Mouse (Mus musculus) midbrain, postnatal 0 days (tissue): ENCODE measurements around the gene Rerg. TPM values are rescaled to one million over a fixed set of nuclear protein-coding genes. Genes with fewer than 3 reads are reported as not detected.

Source experiments
- ATAC-seq: fragments of 200-750 bp; cut with Nextera tagmentation; 2 replicates; pipeline ENCODE4 v1.8.0; 2017; ENCODE audit warnings: moderate number of reproducible peaks, mild to moderate bottlenecking, moderate TSS enrichment, moderate library complexity; ENCODE audit not compliant: low FRiP score
- DNase-seq: peaks from one replicate; pipeline ENCODE4 v3.0.0-alpha.2; 2015; ENCODE audit warnings: low spot score
- H3K27ac ChIP-seq: fragments of 300-500 bp; sonication (generic); 2 replicates; pipeline ENCODE4 v1.5.1; 2014; ENCODE audit warnings: low read depth, mild to moderate bottlenecking, low read length, mixed read lengths
- H3K27me3 ChIP-seq: fragments of 300-500 bp; sonication (generic); 2 replicates; pipeline ENCODE4 v1.6.1; 2014; ENCODE audit warnings: low read length, control low read depth, mixed read lengths; ENCODE audit not compliant: insufficient read depth
- H3K36me3 ChIP-seq: fragments of 300-500 bp; sonication (generic); 2 replicates; pipeline ENCODE4 v1.6.1; 2014; ENCODE audit warnings: low read length, control low read depth, mixed read lengths; ENCODE audit not compliant: insufficient read depth
- H3K4me1 ChIP-seq: fragments of 300-500 bp; sonication (generic); 2 replicates; pipeline ENCODE4 v1.6.1; 2014; ENCODE audit warnings: mild to moderate bottlenecking, control low read depth, antibody characterized with exemption, low read length, mixed read lengths; ENCODE audit not compliant: insufficient read depth
- H3K4me2 ChIP-seq: fragments of 300-500 bp; sonication (generic); 2 replicates; pipeline ENCODE4 v1.6.1; 2014; ENCODE audit warnings: low read depth, mild to moderate bottlenecking, low read length, mixed read lengths; ENCODE audit not compliant: poor library complexity, severe bottlenecking
- H3K4me3 ChIP-seq: fragments of 300-500 bp; sonication (generic); 2 replicates; pipeline ENCODE4 v1.5.1; 2014; ENCODE audit warnings: low read depth, mild to moderate bottlenecking, low read length, moderate library complexity
- H3K9ac ChIP-seq: fragments of 300-500 bp; sonication (generic); replicated peaks from 2 replicates; pipeline ENCODE4 v1.6.1; 2014; ENCODE audit warnings: mild to moderate bottlenecking, low read length, moderate library complexity, mixed read lengths; ENCODE audit not compliant: poor library complexity, severe bottlenecking
- H3K9me3 ChIP-seq: fragments of 300-500 bp; sonication (generic); 2 replicates; pipeline ENCODE4 v1.6.1; 2016; ENCODE audit warnings: low read length, control low read depth
- CTCF ChIP-seq: IDR thresholded peaks from 2 replicates; pipeline ENCODE4 v1.5.1; 2016; ENCODE audit warnings: antibody characterized with exemption, mild to moderate bottlenecking
- WGBS: fragments of 180-500 bp; shearing (Covaris S2); extraction: QIAGEN DNeasy Blood & Tissue Kit; methylation state at CpG from one replicate; pipeline ENCODE4 v1.1.7; 2014; 5-methylcytosine and 5-hydroxymethylcytosine counted together
- polyA plus RNA-seq: library from polyadenylated mRNA; unstranded; fragments of >200 nt; fragmentation: Nextera tagmentation; extraction: Ambion mirVana; gene quantifications from 2 replicates; pipeline ENCODE4 v1.2.1, GENCODE M21; 2015
- total RNA-seq: library from RNA; depleted of rRNA; stranded (reverse); fragments of >200 nt; gene quantifications from 2 replicates; pipeline ENCODE4 v1.2.3, GENCODE M21; 2014

Gene Rerg
- total and polyA plus RNA-seq, 2 experiments from 2014 or later = 0.82 to 8.3 TPM

DNA sequence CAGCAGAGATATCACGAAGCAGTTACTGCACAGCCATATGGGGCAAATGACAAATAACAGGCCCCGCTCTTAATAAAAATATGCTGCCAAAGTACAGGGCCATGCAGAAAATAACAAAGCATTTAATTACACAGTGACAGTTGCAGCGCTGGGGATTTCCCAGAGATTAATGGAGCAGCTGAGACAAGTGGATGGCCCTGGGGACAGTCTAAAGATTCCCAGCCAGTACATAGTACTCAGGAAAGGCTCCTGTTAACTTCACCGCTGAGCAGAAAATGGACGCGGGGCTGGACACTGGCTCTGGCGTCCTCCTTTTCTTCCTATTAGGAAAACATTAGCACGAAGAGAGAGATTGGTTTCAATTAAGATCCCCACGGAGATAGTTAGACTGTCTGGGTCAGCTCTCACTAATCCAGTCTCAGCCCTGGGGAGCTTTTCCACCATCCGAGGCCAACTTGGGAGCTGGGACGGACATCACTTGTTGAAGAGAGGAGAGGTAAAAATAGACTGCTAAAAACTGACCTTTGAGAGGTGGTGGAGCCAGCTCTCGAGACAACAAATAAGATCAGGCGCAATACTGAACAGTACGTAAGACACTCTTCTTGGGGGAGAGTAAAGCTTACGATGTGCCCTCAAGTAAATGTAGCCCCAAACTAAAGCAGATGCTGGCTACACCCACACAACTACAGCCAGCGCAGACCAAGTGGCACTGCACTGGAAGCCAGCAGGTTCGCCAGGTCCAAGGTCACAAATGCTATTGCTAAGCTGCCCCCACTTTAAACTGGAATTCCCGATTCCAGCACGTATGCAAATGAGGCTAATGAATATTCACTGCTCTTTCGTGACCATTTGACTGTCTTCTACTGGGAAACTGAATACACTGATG lies 34.5 kb downstream of the Rerg start:
- Histone ChIP-seq H3K27ac (no peak overlapping the region), H3K9me3 (no peaks in the 10 kb centered on the region), H3K36me3 (no peaks in the 10 kb centered on the region), H3K4me3 (no peak overlapping the region), H3K4me2 (no peak overlapping the region), H3K9ac (0 out of 2 replicates have a peak overlapping the region, but pooled peaks have one; percentile 13), H3K27me3 (no peaks in the 10 kb centered on the region), H3K4me1 (peaks cover 3% of the 10 kb centered on the region)
- DNase-seq (peak; percentile 61), ATAC-seq (peak; percentile 38; the same call in 1 of the 2 replicates)
- WGBS = 35% methylated on average over 20 of the region's 20 CpGs
- TF ChIP-seq CTCF = no peak

- Histone ChIP-seq H3K9ac (no peak overlapping the region), H3K4me2 (no peak overlapping the region), H3K4me3 (no peak overlapping the region), H3K9me3 (no peaks in the 10 kb centered on the region), H3K27ac (no peak overlapping the region), H3K27me3 (no peaks in the 10 kb centered on the region), H3K36me3 (no peaks in the 10 kb centered on the region), H3K4me1 (peaks cover 3% of the 10 kb centered on the region)
- TF ChIP-seq CTCF = no peak
- DNase-seq (no peak), ATAC-seq (no peak)
- 89% methylated on average over 1 of the region's 1 CpGs for WGBS
Observed at GRCm38 (mm10) chr6:137131794-137132193, 38.5 kb downstream of the Rerg start.

DNA sequence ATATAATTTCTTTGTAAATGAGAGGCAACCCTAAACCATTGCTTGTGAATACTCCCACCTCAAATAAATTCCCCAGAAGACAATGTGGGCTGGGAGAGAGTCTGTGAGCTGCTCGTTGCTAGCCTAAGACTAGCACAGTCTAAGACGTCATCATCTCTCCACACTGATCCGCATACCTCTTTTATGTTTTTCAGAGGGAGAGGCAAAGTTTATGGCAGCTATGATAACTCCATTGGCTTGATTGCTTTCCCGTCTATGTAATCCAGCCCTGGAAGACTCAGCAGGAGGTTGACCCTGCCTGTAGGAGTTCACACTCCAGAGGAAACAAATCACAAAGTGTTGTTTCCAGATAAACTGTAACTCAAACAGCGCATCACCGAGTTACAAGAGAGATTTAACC lies 38.9 kb downstream of the Rerg start:
- Histone ChIP-seq H3K27ac (no peak overlapping the region), H3K9me3 (no peaks in the 10 kb centered on the region), H3K4me3 (no peak overlapping the region), H3K9ac (no peak overlapping the region), H3K4me2 (no peak overlapping the region), H3K36me3 (no peaks in the 10 kb centered on the region), H3K27me3 (no peaks in the 10 kb centered on the region), H3K4me1 (peaks cover 3% of the 10 kb centered on the region)
- ATAC-seq (no peak), DNase-seq (no peak)
- 60% methylated on average over 6 of the region's 6 CpGs for WGBS
- TF ChIP-seq CTCF = no peak

DNA sequence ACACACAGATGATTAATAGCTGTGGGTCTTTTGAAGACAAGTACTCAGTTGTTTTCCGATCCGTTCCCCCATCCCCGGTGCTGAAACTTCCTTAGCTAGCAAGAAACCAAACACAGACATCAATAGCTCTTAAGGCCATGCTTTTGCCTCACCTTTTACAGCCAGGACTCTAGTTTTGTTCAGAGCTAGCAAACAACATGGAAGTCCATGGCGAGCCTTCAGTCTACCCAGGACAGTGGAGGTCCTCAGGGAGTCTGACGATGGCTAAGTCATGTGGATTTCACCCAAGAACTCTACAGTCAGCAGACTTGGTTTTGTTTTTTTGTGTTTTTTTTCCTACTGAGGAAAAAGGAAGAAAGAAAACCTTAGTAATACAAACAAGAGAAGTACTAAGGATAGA lies 43.4 kb downstream of the Rerg start:
- 86% methylated on average over 5 of the region's 5 CpGs for WGBS
- Histone ChIP-seq H3K4me1 (no peaks in the 10 kb centered on the region), H3K9ac (no peak overlapping the region), H3K27ac (no peak overlapping the region), H3K27me3 (no peaks in the 10 kb centered on the region), H3K9me3 (no peaks in the 10 kb centered on the region), H3K4me2 (no peak overlapping the region), H3K36me3 (no peaks in the 10 kb centered on the region), H3K4me3 (no peak overlapping the region)
- ATAC-seq (no peak), DNase-seq (no peak)
- TF ChIP-seq CTCF = no peak

- Histone ChIP-seq H3K4me1 (no peaks in the 10 kb centered on the region), H3K4me2 (no peak overlapping the region), H3K27me3 (no peaks in the 10 kb centered on the region), H3K4me3 (no peak overlapping the region), H3K36me3 (no peaks in the 10 kb centered on the region), H3K9me3 (no peaks in the 10 kb centered on the region), H3K9ac (no peak overlapping the region), H3K27ac (no peak overlapping the region)
- peak; percentile 34 for DNase-seq
- no peak for ATAC-seq
- no peak for TF ChIP-seq CTCF
- WGBS = 43% methylated on average over 2 of the region's 2 CpGs
Observed at GRCm38 (mm10) chr6:137126224-137126623, 44.1 kb downstream of the Rerg start.

- Histone ChIP-seq H3K9ac (no peak overlapping the region), H3K9me3 (no peaks in the 10 kb centered on the region), H3K27me3 (no peaks in the 10 kb centered on the region), H3K4me3 (no peak overlapping the region), H3K27ac (no peak overlapping the region), H3K36me3 (no peaks in the 10 kb centered on the region), H3K4me2 (no peak overlapping the region), H3K4me1 (no peaks in the 10 kb centered on the region)
- DNase-seq (no peak), ATAC-seq (no peak)
- 82% methylated on average over 9 of the region's 9 CpGs for WGBS
- TF ChIP-seq CTCF = no peak
Observed at GRCm38 (mm10) chr6:137125433-137125832, 44.9 kb downstream of the Rerg start.
